Mouse (Mus musculus): ENCODE measurements around the gene H2-Eb2. TPM values are rescaled to one million over a fixed set of nuclear protein-coding genes. Genes with fewer than 3 reads are reported as not detected.

H2-Eb2 gene
- total RNA-seq, 2 experiments from 2014 or later = 0.50 TPM; not detected in 1

Other genes with a start within 250 kb of the H2-Eb2 start
- gene H2-Oa, start 233.3 kb upstream of the H2-Eb2 start, total RNA-seq (2014; fragmentation: Nextera tagmentation) = 6.2 and 15.1 TPM in 2 replicates
- gene H2-Oa, start 233.3 kb upstream of the H2-Eb2 start, total RNA-seq (2017) = 0.75 and 5.8 TPM in 2 replicates
- gene H2-DMa, start 206.1 kb upstream of the H2-Eb2 start, total RNA-seq (2014; fragmentation: Nextera tagmentation) = 26.4 and 41.6 TPM in 2 replicates
- 35.0 and 36.7 TPM in 2 replicates for gene H2-DMa, start 206.1 kb upstream of the H2-Eb2 start, total RNA-seq (2017)
- 173 and 198 TPM in 2 replicates for gene Brd2, start 203.0 kb upstream of the H2-Eb2 start, total RNA-seq (2014; fragmentation: Nextera tagmentation)
- 312 and 511 TPM in 2 replicates for gene Brd2, start 203.0 kb upstream of the H2-Eb2 start, total RNA-seq (2017)
- gene H2-DMb2, start 182.4 kb upstream of the H2-Eb2 start, total RNA-seq (2014; fragmentation: Nextera tagmentation) = 0.81 and 2.9 TPM in 2 replicates
- not detected in 2 replicates for gene H2-DMb2, start 182.4 kb upstream of the H2-Eb2 start, total RNA-seq (2017)
- gene H2-DMb1, start 172.6 kb upstream of the H2-Eb2 start, total RNA-seq (2014; fragmentation: Nextera tagmentation) = 3.8 and 9.1 TPM in 2 replicates
- 10.1 and 22.9 TPM in 2 replicates for gene H2-DMb1, start 172.6 kb upstream of the H2-Eb2 start, total RNA-seq (2017)
- 43.7 and 55.5 TPM in 2 replicates for gene Tap1, start 138.1 kb upstream of the H2-Eb2 start, total RNA-seq (2014; fragmentation: Nextera tagmentation)
- gene Tap1, start 138.1 kb upstream of the H2-Eb2 start, total RNA-seq (2017) = 58.0 and 76.1 TPM in 2 replicates
- gene Psmb9, start 137.9 kb upstream of the H2-Eb2 start, total RNA-seq (2014; fragmentation: Nextera tagmentation) = 55.1 and 57.5 TPM in 2 replicates
- gene Psmb9, start 137.9 kb upstream of the H2-Eb2 start, total RNA-seq (2017) = 56.2 and 95.8 TPM in 2 replicates
- 50.4 and 71.2 TPM in 2 replicates for gene Psmb8, start 127.9 kb upstream of the H2-Eb2 start, total RNA-seq (2014; fragmentation: Nextera tagmentation)
- gene Psmb8, start 127.9 kb upstream of the H2-Eb2 start, total RNA-seq (2017) = 103 and 243 TPM in 2 replicates
- gene Tap2, start 122.1 kb upstream of the H2-Eb2 start, total RNA-seq (2014; fragmentation: Nextera tagmentation) = 25.8 and 90.1 TPM in 2 replicates
- 49.7 and 50.5 TPM in 2 replicates for gene Tap2, start 122.1 kb upstream of the H2-Eb2 start, total RNA-seq (2017)
- 8.7 and 32.0 TPM in 2 replicates for gene H2-Ob, start 86.8 kb upstream of the H2-Eb2 start, total RNA-seq (2014; fragmentation: Nextera tagmentation)
- gene H2-Ob, start 86.8 kb upstream of the H2-Eb2 start, total RNA-seq (2017) = 7.8 and 10.4 TPM in 2 replicates
- gene H2-Ab1, start 68.0 kb upstream of the H2-Eb2 start, total RNA-seq (2014; fragmentation: Nextera tagmentation) = 20.3 and 24.1 TPM in 2 replicates
- gene H2-Ab1, start 68.0 kb upstream of the H2-Eb2 start, total RNA-seq (2017) = 68.7 and 80.9 TPM in 2 replicates
- gene H2-Aa, start 37.8 kb upstream of the H2-Eb2 start, total RNA-seq (2014; fragmentation: Nextera tagmentation) = 2.0 and 4.4 TPM in 2 replicates
- 12.4 and 31.9 TPM in 2 replicates for gene H2-Aa, start 37.8 kb upstream of the H2-Eb2 start, total RNA-seq (2017)
- 5.9 TPM in 1 of 2 replicates, not detected in the other for gene H2-Eb1, start 19.8 kb upstream of the H2-Eb2 start, total RNA-seq (2014; fragmentation: Nextera tagmentation)
- 15.0 and 24.9 TPM in 2 replicates for gene H2-Eb1, start 19.8 kb upstream of the H2-Eb2 start, total RNA-seq (2017)
- not detected in 2 replicates for gene Btnl2, start 29.2 kb downstream of the H2-Eb2 start, total RNA-seq (2014; fragmentation: Nextera tagmentation)
- gene Btnl2, start 29.2 kb downstream of the H2-Eb2 start, total RNA-seq (2017) = not detected in 2 replicates
- gene Btnl1, start 51.5 kb downstream of the H2-Eb2 start, total RNA-seq (2014; fragmentation: Nextera tagmentation) = not detected in 2 replicates
- gene Btnl1, start 51.5 kb downstream of the H2-Eb2 start, total RNA-seq (2017) = not detected in 2 replicates
- gene BC051142, start 73.2 kb downstream of the H2-Eb2 start, total RNA-seq (2014; fragmentation: Nextera tagmentation) = 5.4 and 7.7 TPM in 2 replicates
- gene BC051142, start 73.2 kb downstream of the H2-Eb2 start, total RNA-seq (2017) = 1.4 and 4.7 TPM in 2 replicates
- gene Btnl4, start 151.7 kb downstream of the H2-Eb2 start, total RNA-seq (2014; fragmentation: Nextera tagmentation) = not detected in 2 replicates
- not detected in 2 replicates for gene Btnl4, start 151.7 kb downstream of the H2-Eb2 start, total RNA-seq (2017)
- not detected in 2 replicates for gene Btnl6, start 191.7 kb downstream of the H2-Eb2 start, total RNA-seq (2014; fragmentation: Nextera tagmentation)
- not detected in 2 replicates for gene Btnl6, start 191.7 kb downstream of the H2-Eb2 start, total RNA-seq (2017)
- gene Notch4, start 238.6 kb downstream of the H2-Eb2 start, total RNA-seq (2014; fragmentation: Nextera tagmentation) = 0.22 and 0.66 TPM in 2 replicates
- 0.11 and 0.75 TPM in 2 replicates for gene Notch4, start 238.6 kb downstream of the H2-Eb2 start, total RNA-seq (2017)

Measured in megakaryocyte-erythroid progenitor cell, adult 5-6 weeks (primary cell).